Mouse (Mus musculus) limb, embryonic 10.5 days (tissue): ENCODE results near the gene Msx3. TPM values are rescaled to one million over a fixed set of nuclear protein-coding genes. Genes with fewer than 3 reads are reported as not detected.

Experiments used
- DNase-seq: peaks from one replicate; pipeline ENCODE4 v3.0.0-alpha.2; 2017; ENCODE audit warnings: low spot score
- H3K27ac ChIP-seq: fragments of 300-500 bp; sonication (generic); 2 replicates; pipeline ENCODE4 v1.5.1; 2016; ENCODE audit warnings: mild to moderate bottlenecking
- H3K27me3 ChIP-seq: fragments of 300-500 bp; sonication (generic); 2 replicates; pipeline ENCODE4 v1.6.1; 2016; ENCODE audit warnings: low read depth, mild to moderate bottlenecking; ENCODE audit not compliant: poor library complexity, severe bottlenecking
- H3K36me3 ChIP-seq: fragments of 300-500 bp; sonication (generic); 2 replicates; pipeline ENCODE4 v1.6.1; 2016; ENCODE audit warnings: mild to moderate bottlenecking, moderate library complexity
- H3K4me1 ChIP-seq: fragments of 300-500 bp; sonication (generic); 2 replicates; pipeline ENCODE4 v1.6.1; 2016
- H3K4me3 ChIP-seq: fragments of 300-500 bp; sonication (generic); 2 replicates; pipeline ENCODE4 v1.5.1; 2016; ENCODE audit warnings: mild to moderate bottlenecking, moderate library complexity
- H3K9me3 ChIP-seq: fragments of 300-500 bp; sonication (generic); replicated peaks from 2 replicates; pipeline ENCODE4 v1.6.1; 2016; ENCODE audit warnings: mild to moderate bottlenecking
- WGBS: fragments of 180-500 bp; shearing (Covaris S2); methylation state at CpG from one replicate; pipeline ENCODE4 v1.1.7; 2016; 5-methylcytosine and 5-hydroxymethylcytosine counted together
- polyA plus RNA-seq: library from polyadenylated mRNA; unstranded; fragments of >200 nt; fragmentation: Nextera tagmentation; extraction: Ambion mirVana; gene quantifications from 2 replicates; pipeline ENCODE4 v1.2.1, GENCODE M21; 2016

Gene Msx3
- polyA plus RNA-seq, 1 experiment from 2014 or later = not detected

DNA sequence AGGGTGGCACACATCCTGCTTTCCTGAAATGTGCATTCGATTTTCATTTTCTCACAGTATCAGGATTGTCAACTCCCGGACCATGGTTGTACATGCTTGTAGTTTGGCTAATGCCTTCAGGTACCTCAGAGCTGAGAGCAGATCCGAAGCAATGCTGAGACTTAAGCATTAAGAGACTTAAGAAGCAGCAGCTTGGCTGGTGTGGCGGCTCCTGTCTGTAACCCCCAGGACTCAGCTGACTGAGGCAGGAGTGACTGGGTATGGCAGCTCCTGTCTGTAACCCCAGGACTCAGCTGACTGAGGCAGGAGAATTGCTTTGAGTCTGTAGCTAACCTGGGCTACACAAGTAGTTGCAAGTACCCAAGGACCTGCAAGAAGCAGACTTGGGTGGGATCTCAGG lies 3.3 kb downstream of the Msx3 start:
- WGBS = 82% methylated on average over 4 of the region's 4 CpGs
- Histone ChIP-seq H3K4me3 (no peak overlapping the region), H3K9me3 (no peaks in the 10 kb centered on the region), H3K4me1 (peaks cover 23% of the 10 kb centered on the region), H3K27ac (no peak overlapping the region), H3K36me3 (peaks cover 6% of the 10 kb centered on the region), H3K27me3 (peaks cover 68% of the 10 kb centered on the region)
- no peak for DNase-seq

DNA sequence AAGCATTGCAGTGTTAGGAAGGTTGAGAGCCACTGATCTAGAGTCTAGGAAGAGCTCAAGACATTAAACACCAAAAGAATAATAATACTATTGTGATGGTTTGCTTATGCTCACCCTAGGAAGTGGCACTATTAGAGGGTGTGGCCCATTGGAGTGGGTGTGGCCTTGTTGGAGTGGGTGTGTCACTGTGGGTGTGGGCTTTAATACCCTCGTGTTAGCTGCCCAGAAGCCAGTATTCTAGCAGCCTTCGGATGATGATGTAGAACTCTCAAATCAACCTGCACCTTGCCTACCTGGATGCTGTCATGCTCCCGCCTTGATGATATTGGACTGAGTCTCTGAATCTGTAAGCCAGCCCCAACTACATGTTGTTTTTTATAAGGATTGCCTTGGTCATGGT lies 6.2 kb downstream of the Msx3 start:
- H3K27ac ChIP-seq = no peak overlapping the region
- H3K36me3 ChIP-seq = peaks cover 30% of the 10 kb centered on the region
- H3K9me3 ChIP-seq = no peaks in the 10 kb centered on the region
- 59% methylated on average over 3 of the region's 3 CpGs for WGBS
- no peak for DNase-seq
- H3K4me3 ChIP-seq = no peak overlapping the region
- H3K27me3 ChIP-seq = peaks cover 39% of the 10 kb centered on the region
- H3K4me1 ChIP-seq = peaks cover 3% of the 10 kb centered on the region

DNA sequence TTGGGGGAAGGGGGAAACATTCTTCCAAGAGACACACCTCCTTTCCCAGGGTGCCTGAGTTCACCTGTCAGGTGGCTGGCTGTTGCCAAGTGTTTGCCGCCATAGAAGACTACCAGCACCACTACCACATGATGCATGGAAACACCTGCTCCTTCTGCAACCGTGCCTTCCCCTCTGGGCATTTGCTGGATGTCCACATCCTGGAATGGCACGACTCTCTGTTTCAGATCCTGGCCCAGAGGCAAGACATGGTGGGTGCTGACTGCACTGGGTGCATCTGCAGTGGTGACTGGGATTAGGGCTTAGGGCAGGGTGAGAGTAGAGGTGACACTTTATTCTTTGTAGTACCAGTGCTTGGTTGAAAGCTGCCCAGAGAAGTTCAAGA lies 11.7 kb downstream of the Msx3 start:
- no peak for DNase-seq
- Histone ChIP-seq H3K27ac (no peak overlapping the region), H3K4me1 (peaks cover 25% of the 10 kb centered on the region), H3K27me3 (no peaks in the 10 kb centered on the region), H3K36me3 (peaks cover 51% of the 10 kb centered on the region), H3K9me3 (no peaks in the 10 kb centered on the region), H3K4me3 (peak overlapping the region; percentile 89)
- WGBS = 58% methylated on average over 3 of the region's 3 CpGs

DNA sequence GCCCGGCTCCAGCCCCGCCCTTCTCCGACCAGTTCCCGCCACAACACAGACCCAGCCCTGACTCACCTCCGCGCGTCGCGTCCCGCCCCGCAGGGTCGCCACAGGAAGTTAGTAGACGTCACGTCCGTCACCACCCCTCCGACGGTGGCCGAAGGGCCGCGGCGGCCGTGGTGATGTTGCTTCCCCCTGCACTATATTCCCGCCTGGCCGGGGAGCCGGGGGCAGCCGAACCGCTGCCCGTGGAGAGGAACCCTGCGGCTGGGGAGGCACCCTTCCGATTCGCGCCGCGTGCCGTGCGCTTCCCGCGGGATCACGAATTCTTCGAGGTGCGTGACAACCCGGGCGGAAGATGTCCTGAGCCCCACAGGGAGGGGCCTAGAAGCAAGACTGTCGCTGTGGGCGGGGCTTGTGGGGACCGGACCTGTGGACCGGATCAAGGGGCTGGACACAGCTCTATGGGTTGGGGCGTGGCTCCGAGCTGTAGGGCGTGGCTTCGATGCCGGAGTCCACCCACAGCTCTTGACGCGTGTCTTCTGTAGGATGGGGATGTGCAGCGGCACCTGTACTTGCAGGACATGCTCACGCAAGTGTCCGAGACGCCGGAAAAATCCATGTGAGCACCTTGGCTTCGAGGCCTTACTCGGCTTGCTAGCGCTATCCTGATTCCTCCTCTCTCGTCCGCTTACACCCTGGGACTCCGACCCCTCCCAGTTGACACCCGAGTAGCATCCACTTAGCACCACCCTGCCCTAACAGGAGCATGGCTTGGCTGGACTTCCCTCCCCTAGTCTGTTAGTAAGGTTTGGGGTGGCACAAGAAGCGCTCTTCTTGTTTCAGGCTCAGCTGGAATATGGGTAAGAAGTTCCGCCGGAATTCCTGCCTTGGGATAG lies 12.4 kb downstream of the Msx3 start, which contains the start of the genes Zfp511 and Tubgcp2:
Gene Zfp511 (plus strand): TSS at position 111 of the 890 bp plus-strand sequence.
Gene Tubgcp2 (minus strand): TSS at position 389 of the 890 bp plus-strand sequence.
- peak; percentile 96 for DNase-seq
- Histone ChIP-seq H3K4me3 (peak within 1 kb of the TSS; percentile 89), H3K36me3 (peaks cover 57% of the 10 kb centered on the region), H3K4me1 (peaks cover 25% of the 10 kb centered on the region), H3K27ac (peak within 1 kb of the TSS; percentile 95), H3K9me3 (no peaks in the 10 kb centered on the region), H3K27me3 (no peaks in the 10 kb centered on the region)
- WGBS = 2% methylated on average over 69 of the region's 69 CpGs

DNA sequence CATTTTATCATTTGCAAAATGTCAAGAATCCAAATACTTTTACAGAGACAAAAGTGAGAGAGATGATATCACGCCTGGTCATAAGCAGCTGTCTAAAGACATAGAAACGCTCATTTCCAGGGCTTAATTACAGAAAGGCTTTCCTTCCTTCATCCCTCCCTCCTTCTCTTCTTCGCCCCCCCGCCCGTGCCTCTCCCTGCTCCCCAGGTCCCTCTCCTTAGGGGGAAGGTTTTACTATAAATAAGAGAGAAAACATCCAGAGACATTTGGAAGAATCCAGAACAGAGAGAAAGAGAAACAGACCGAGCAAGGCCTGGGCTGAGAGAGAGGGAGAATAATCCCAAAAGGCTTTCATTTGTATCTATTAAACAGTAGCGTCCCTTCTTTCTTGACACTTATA lies 13.4 kb downstream of the Msx3 start:
- Histone ChIP-seq H3K27ac (peak overlapping the region; percentile 95), H3K36me3 (peaks cover 61% of the 10 kb centered on the region)

DNA sequence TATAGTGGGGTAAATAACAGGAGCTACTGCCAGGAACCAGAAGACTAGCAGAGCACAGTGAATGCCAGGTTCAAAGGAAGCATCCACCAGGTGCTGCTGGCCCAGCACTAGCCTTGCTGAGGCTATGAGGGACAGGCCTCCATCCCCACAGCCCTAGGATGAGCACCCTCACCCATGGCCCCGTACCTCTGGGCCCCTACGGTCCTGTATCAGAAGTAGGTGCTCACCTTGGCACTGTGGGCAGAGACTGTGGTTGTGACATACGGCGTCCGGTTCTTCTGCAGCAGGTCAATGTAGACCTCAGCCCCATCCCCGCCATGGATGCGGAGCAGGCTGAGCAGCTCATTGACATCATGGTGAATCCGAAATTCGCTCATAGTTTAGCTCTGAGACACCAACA lies 15.5 kb downstream of the Msx3 start:
- peaks cover 25% of the 10 kb centered on the region for H3K4me1 ChIP-seq
- no peak for DNase-seq
- H3K27ac ChIP-seq = no peak overlapping the region
- 96% methylated on average over 9 of the region's 9 CpGs for WGBS
- no peaks in the 10 kb centered on the region for H3K9me3 ChIP-seq
- H3K36me3 ChIP-seq = peaks cover 63% of the 10 kb centered on the region
- no peak overlapping the region for H3K4me3 ChIP-seq
- H3K27me3 ChIP-seq = no peaks in the 10 kb centered on the region

More for the DNA sequence above, 13.4 kb downstream of the Msx3 start:
- 28% methylated on average over 7 of the region's 7 CpGs for WGBS
- Histone ChIP-seq H3K4me1 (peaks cover 25% of the 10 kb centered on the region), H3K9me3 (no peaks in the 10 kb centered on the region), H3K4me3 (peak overlapping the region; percentile 89), H3K27me3 (no peaks in the 10 kb centered on the region)
- no peak for DNase-seq

DNA sequence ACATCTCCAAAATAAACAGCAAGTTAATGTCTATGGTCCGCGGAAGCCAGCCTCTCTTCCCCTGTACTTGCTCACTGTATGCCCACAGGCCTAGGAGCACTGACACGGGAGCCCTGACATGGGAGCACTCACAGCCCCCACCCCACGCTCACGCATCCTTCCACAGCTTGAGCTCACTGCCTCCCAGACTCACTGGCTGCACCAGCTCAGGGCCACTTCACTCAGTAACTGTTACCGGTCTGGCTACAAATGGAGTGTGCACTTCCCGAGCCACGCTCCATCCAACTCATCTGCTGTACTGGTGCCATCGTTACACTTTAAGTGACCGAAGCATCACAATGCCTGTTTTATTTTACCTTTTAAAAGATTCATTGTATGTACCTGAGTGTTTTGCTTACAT lies 16.5 kb downstream of the Msx3 start:
- Histone ChIP-seq H3K27ac (no peak overlapping the region), H3K27me3 (no peaks in the 10 kb centered on the region), H3K4me1 (peaks cover 22% of the 10 kb centered on the region), H3K4me3 (no peak overlapping the region), H3K9me3 (no peaks in the 10 kb centered on the region; the same call in 1 of the 2 replicates), H3K36me3 (peaks cover 67% of the 10 kb centered on the region)
- DNase-seq = no peak
- WGBS = 96% methylated on average over 10 of the region's 10 CpGs

DNA sequence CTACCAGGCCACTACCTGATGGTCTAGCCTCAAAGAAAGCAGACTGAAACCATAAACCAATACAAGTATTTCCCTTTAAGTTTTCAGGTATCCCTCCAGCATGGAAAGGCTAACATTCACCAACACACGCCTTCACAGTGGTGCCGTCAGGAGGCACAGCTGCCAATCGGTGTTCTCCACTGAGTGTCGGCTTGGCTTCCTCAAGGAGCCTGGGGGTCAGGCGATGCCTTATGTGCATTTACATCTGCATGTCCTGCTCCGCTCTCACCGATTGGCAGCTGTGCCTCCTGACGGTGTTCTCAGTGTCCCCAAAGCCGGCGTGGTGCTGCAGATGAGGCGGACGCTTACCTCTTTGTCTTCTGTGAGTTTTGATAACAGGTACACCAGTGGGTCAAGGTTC lies 17.1 kb downstream of the Msx3 start:
- Histone ChIP-seq H3K4me1 (peaks cover 16% of the 10 kb centered on the region), H3K27ac (no peak overlapping the region), H3K36me3 (peaks cover 67% of the 10 kb centered on the region), H3K9me3 (no peaks in the 10 kb centered on the region; the same call in 1 of the 2 replicates), H3K4me3 (no peak overlapping the region), H3K27me3 (no peaks in the 10 kb centered on the region)
- no peak for DNase-seq
- 96% methylated on average over 12 of the region's 12 CpGs for WGBS

DNA sequence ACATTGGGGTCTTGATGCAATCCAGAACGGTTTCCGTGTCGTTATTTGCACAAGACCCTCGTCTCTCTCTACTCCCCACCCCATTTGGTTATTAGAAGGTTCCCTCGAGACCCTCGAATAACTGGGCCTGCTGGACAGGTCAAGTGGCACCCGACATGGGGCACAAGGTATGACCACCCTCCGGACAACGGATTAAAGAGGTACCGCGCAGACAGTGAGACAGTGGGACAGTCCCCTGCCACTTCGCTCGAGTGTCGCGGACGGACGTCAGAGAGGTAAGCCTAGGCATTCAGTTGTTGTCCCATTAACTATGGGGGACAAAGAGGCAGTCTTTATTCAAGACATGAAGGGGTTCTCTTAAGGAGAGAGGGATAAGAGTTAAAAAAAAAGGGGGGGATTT lies 37.6 kb downstream of the Msx3 start:
- Histone ChIP-seq H3K4me3 (no peak overlapping the region), H3K4me1 (no peaks in the 10 kb centered on the region), H3K27ac (no peak overlapping the region), H3K9me3 (no peaks in the 10 kb centered on the region), H3K27me3 (no peaks in the 10 kb centered on the region), H3K36me3 (peaks cover 61% of the 10 kb centered on the region)
- DNase-seq = no peak
- WGBS = 96% methylated on average over 17 of the region's 17 CpGs

DNA sequence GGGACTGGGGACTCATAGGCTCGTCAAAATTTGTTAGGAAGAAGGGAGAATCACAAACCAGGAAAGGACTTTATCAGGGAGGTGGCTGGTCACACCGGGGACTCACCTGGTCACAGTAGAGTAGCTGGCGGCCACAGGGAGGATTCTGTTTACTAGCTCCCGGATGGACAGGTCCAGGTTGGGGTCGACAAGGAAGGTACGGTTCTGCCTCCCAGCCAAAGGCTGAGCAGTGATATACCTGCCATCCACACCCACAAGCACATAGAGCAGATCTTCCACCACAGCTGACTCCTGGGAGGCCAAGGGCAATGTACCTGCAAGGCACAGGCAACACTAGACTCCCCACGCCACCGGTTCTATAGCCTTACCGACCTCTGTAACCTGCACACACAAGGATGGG lies 41.1 kb downstream of the Msx3 start:
- H3K27ac ChIP-seq = no peak overlapping the region
- 96% methylated on average over 9 of the region's 9 CpGs for WGBS
- no peaks in the 10 kb centered on the region for H3K27me3 ChIP-seq
- DNase-seq = no peak
- H3K4me1 ChIP-seq = no peaks in the 10 kb centered on the region
- no peak overlapping the region for H3K4me3 ChIP-seq
- H3K9me3 ChIP-seq = no peaks in the 10 kb centered on the region
- H3K36me3 ChIP-seq = peaks cover 87% of the 10 kb centered on the region

DNA sequence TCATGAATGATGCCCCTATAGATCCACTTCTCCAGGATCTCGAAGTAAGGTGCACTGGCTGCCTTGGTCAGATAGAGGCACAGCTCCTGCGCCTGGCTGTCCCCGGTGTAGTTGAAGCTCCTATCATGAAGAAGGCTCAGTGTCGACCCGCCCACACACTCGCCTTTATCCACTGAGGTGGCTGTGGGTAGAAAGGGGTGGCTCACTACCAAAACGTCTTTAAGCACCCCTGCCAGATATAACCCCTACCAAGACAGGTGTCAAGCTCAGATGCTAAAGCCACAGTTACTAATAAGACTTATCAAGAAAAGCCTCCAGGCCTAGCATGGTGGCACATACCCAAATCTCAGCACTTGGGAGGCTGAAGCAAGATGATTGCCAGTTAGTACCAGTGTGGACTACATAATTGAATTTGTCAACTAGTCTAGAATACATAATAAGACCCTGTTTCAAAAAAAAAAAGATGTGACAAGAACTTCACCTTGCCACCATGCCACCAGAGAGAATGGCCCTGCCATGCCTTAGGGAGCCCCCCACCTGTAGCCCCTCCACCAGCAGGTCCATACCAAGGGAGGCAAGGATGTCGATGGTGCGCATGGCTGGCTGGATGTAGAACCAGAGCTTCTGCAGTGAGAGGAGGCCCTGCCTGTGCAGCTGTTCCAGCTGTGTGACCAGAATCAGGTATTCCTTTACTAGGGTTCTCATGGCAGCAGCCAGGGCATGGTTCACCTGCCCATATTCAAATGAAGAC lies 41.9 kb downstream of the Msx3 start:
- Histone ChIP-seq H3K9me3 (no peaks in the 10 kb centered on the region), H3K27ac (no peak overlapping the region), H3K4me1 (no peaks in the 10 kb centered on the region), H3K27me3 (no peaks in the 10 kb centered on the region), H3K4me3 (no peak overlapping the region), H3K36me3 (peaks cover 92% of the 10 kb centered on the region)
- 92% methylated on average over 9 of the region's 9 CpGs for WGBS
- DNase-seq = no peak

DNA sequence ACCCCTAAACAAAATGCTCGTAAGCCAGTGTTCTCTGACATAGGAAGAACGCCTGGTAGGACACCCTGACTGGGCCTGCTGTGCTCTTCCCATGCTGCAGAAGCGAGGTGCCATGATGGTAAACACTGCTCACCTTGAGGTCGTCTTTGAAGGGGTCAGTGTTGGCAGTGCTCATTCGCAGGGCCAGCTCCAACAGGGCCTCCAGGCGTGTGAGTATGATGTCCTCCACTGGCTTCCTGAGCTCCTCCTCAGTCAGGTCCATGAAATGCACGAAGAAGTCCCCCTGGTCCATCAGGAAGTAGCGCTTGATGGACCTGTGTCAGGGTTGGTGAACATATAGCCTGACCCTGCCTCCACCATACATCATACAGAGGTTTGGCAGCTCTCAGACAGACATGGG lies 44.2 kb downstream of the Msx3 start:
- Histone ChIP-seq H3K36me3 (peaks cover 94% of the 10 kb centered on the region), H3K27ac (no peak overlapping the region), H3K27me3 (no peaks in the 10 kb centered on the region), H3K9me3 (no peaks in the 10 kb centered on the region), H3K4me3 (no peak overlapping the region), H3K4me1 (no peaks in the 10 kb centered on the region)
- DNase-seq = no peak
- WGBS = 95% methylated on average over 8 of the region's 8 CpGs
